Mouse (Mus musculus) T-helper 2 cell (primary cell): ENCODE results near the gene Ehd1.

Experiments used
- in situ Hi-C: fragments of 300-600 bp; cut with MboI, MseI; formaldehyde crosslinking; loops from one replicate; pipeline ENCODE4 v1.15.1; 2025; ENCODE audit warnings: high pct_unique_total_duplicates

The Ehd1 gene

GRCm38 (mm10) chr19:6260428-6260827, 16.1 kb upstream of the Ehd1 start:
- in situ Hi-C loops: no loop called here

DNA sequence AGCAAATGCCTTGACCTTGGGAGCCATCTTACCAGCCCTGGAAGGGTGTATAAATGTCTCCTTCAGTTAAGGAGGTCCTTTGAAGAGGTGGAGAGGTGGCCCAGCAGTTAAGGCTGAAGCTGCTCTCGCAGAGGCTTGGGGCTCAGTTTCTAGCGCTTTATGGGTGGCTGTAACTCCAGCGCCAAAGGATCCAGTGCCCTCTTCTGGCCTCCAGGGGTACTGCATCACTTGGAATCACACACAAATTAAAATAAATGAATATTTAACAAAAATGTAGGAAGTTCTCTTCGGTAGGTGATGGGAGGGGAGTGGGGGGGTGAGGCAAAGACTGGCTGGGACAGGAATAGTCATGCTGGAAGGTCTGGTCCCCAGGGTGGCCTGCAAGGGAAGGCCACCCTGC, 15.6 kb upstream of the Ehd1 start:
- in situ Hi-C loops: no loop called here

DNA sequence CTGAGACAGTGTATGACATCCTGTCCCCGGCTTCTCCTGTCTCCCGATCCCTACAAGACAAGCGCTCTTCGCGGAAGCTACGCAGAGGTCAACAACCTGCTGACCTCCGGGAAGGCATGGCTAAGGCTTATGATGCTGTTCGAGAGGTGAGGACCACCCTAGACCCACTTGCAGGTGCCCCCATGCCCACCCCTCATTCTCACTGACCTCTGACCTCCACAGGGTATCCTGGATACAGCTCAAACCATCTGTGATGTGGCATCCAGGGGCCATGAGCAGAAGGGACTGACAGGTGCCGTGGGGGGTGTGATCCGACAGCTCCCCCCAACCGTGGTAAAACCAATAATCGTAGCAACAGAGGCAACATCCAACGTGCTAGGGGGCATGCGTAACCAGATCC, 15.1 kb upstream of the Ehd1 start:
- in situ Hi-C loops: no loop called here

DNA sequence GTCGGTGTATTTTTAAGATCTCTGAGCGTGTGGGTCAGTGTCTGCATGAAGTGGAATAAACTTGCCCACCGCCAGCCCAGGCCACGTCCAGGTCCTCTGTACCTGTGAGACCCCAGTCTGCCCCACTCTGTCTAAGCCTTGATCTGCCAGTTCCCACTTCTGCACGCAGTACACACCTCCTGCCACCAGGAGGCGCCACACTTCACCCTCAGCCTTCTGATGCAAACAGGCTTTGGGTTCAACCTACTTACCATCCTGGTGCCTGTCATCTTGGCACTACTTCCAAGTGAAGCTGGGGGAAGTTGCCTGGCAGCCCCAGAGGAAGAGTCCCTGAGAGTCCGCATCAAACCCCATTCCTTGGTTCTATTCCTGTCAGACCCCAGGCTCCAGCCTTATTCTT, 14.3 kb upstream of the Ehd1 start:
- in situ Hi-C loops: no loop called here

DNA sequence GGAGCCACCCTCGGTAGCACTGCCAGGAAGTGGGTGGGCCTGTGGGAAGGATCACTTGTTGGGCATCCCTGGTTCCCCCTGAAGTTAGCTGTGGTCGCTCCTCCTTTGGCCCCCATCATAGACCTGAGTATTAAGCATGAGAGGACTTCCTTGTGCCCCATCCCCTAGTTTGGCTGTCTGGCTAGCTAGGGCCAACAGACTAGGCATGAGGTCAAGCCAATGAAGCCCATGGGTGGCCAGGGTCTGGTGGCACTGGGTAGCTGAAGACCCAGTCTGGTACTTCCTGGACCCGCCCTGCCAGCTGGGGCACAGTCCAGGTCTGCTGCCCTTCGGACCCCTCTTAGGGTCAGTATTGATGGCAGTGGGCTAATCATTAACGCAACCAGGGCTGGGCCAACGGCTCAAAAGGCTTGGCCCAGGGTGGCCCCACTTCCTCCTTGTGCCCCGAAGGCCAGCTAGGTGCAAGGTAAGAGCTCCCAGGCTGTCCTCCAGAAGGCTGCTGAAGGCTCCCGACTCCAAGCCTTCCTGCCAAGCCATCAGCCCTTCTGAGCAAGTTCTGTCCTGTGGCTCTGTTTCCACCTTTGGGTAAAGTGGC, 13.6 kb upstream of the Ehd1 start:
- in situ Hi-C loops: no loop called here

- in situ Hi-C loops: no loop called here
Measured at GRCm38 (mm10) chr19:6264200-6264599, 12.3 kb upstream of the Ehd1 start.

DNA sequence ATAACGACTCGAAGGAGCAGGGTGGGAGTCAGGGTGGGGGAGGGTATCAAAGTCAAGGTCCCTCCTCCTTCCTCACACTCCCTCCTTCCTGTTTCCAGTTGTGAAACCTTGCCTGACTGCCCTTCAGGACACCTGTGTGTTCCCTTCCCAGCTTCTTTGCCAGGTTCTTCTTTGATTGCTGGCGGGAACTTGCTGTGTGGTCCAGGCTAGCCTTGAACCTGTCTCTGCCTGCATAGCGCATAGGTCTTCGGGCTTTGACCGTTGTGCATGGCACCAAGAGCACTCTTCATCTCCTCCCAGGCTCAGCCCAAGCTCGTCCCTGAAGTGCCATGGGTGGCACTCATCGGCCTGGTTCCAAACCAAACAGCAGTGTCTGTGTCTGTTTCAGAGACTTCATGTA, 11.6 kb upstream of the Ehd1 start:
- in situ Hi-C loops: no loop called here

DNA sequence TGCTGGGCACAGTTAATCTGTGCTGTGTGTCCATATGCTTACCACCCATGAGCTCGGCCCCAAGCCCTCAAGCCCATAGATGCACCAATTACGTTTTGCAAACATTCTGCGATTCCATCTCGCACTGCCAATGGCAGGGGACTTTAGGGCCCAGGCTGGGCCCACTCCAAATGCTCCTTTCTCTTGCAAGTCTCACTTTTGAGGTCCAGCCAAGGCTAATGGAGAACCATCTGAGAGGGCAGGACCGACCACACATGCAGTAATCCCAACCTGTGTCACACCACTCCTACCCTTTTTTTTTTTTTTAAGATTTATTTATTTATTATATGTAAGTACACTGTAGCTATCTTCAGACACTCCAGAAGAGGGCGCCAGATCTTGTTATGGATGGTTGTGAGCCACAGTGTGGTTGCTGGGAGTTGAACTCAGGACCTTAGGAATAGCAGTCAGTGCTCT, 10.8 kb upstream of the Ehd1 start:
- in situ Hi-C loops: no loop called here

- in situ Hi-C loops: no loop called here
Measured at GRCm38 (mm10) chr19:6267306-6268169, 9.0 kb upstream of the Ehd1 start.

GRCm38 (mm10) chr19:6268170-6268528, 8.4 kb upstream of the Ehd1 start:
- in situ Hi-C loops: no loop called here

GRCm38 (mm10) chr19:6268670-6269132, 7.8 kb upstream of the Ehd1 start:
- in situ Hi-C loops: no loop called here

DNA sequence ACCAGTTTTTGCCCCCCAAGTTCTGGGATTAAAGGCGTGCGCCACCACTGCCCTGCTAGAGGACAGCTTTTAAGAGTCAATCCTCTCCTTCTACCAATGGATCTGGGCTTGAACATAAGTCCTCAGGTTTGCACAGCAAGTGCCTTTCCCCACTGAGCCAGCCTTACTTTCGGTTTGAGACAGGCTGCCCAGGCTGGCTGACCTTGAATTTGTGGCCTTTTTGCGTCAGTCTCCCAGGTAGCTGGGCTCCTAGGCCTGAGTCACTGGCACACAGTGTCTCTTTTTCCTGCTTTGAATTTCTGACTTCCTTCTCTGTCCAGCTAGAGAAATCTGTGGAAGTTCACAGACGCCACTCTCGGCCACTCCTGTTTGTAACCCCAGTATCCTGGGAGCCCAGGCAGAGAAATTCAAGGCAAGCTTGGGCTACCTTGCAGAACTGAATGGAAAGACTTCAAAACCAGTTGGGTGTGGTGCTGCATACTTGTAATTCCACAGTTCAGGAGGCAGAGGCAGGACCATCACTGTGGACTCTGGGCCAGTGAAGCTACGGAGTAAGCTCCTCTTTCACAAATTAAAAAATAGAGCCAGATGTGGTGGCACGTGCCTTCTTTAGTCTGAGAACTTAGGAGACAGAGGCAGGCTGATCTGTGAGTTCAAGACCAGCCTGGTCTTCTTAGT, 6.6 kb upstream of the Ehd1 start:
- in situ Hi-C loops: loop anchor here (5.0 kb wide), 2 partner anchors 37 to 67 kb away; partner anchors contain the start of gene Cdc42bpg

GRCm38 (mm10) chr19:6270661-6271060, 5.9 kb upstream of the Ehd1 start:
- in situ Hi-C loops: loop anchor here (5.0 kb wide), 2 partner anchors 37 to 67 kb away; partner anchors contain the start of gene Cdc42bpg

DNA sequence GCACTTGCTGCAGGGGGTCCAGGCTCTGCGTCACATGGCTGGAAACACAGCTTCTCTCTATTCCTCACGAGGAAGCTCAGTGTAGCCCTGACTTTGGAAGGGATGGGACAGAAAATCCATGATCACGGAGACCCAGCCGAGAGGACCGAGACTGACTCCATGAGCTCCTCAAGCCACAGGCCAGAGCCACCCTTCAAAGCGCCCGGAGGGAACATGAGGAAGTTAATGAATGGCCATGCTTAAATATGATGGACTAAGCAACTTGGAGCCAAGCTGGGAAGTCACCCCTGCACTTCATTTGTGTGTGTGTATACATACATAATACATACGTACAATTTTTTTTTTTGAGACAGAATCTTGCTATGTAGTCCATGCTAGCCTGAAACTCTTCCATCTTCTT, 5.3 kb upstream of the Ehd1 start:
- in situ Hi-C loops: loop anchor here (5.0 kb wide), 2 partner anchors 36 to 66 kb away; partner anchors contain the start of gene Cdc42bpg

- in situ Hi-C loops: loop anchor here (5.0 kb wide), 2 partner anchors 35 to 65 kb away; partner anchors contain the start of gene Cdc42bpg
Measured at GRCm38 (mm10) chr19:6272053-6272452, 4.5 kb upstream of the Ehd1 start.

- in situ Hi-C loops: loop anchor here (5.0 kb wide), 2 partner anchors 35 to 65 kb away; partner anchors contain the start of gene Cdc42bpg
Measured at GRCm38 (mm10) chr19:6272738-6273137, 3.8 kb upstream of the Ehd1 start.

GRCm38 (mm10) chr19:6273592-6273991, 2.9 kb upstream of the Ehd1 start:
- in situ Hi-C loops: loop anchor here (5.0 kb wide), 2 partner anchors 34 to 64 kb away; partner anchors contain the start of gene Cdc42bpg

DNA sequence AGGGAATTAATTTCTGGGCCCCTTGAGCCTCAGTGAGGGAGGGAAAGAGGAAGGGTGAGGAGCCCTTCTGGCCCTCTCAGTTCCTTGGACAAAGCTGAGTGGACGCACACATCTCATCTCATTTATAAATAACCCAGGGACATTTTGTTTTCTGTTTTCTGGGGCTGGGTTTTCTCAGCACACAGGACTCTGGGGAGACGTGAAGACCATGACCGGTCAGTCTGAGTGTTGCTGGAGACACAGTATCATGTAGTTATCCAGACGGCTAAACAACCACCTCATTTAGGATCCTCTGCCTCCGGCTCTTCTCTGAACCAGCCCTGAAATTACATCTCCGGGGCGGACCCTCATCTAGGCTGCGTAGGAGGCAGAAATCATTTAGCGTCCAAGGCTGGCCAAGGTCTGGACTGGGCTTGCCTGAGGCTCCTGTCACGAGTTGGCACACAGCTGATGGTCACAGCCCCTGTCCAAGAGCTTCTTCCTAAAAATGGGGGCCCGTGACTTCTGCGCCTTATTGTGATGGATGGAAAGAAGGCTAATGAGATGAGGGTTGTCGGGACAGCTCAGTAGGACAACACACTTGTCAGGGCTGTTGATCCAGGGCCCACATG, 2.4 kb upstream of the Ehd1 start:
- in situ Hi-C loops: loop anchor here (5.0 kb wide), 2 partner anchors 33 to 63 kb away; partner anchors contain the start of gene Cdc42bpg

GRCm38 (mm10) chr19:6275740-6276389, 660 bp upstream of the Ehd1 start:
- in situ Hi-C loops: no loop called here

DNA sequence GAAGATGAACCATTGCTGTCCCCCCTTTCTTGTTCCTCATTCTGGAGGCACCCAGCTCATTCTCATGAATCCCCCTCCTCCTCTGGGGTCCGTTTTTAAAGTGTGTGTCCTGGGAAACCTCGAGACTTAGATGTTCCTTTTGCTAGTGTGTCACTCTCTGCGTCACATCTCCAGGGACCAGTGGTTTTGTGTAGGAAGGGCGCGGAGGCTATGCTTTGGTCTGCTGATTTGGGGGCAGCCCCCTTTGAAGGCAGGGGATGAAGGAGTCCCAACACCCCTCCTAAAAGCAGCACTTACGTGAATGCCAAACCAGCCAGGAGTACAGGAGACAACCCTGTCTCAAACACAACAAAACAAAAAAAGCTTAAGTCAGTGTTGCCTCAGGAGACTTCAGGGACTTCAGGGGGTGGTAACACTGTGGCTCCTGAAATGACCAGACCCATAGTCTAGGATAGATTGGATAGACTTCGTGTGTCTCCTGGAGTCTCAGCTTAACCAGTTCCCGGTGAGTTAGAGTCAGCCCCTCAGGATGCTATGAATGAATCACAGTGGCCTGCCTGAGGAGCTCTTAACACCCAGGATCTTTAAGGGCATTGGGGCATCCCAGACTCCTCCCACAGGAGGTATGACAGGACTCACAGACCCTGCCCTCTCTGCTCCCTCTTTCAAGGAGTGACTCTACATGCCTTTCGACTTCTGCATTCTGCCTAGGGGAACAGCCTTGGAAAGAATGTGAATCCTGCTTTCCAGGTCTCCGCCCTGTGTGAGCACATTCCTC, 1.3 kb downstream of the Ehd1 start:
- in situ Hi-C loops: no loop called here
